Mouse (Mus musculus): ENCODE results near the gene Spata18. TPM values are rescaled to one million over a fixed set of nuclear protein-coding genes. Genes with fewer than 3 reads are reported as not detected.

Spata18 gene
- polyA plus RNA-seq, 1 experiment, result not detected

DNA sequence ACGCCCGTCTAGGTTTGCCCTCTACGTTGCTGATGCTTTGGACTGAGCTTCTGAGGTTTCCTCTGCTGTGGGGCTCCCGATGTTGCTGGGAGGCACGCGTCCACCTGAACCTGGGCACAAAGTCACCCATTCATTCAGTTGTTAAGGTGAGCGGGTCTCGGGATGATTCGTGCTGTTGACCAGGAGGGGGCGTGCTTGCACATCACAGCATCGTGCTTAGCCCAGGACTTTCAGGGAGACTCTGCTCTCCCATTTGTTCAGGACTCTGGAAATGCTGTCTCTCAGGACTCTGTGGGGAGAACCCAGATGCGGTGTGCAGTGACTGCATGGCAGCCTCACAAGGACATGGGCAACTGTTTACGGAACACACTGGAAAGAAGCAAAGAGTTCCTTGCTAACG is 53.1 kb downstream of the Spata18 start:
- 47% methylated on average over 14 of the region's 14 CpGs for WGBS

DNA sequence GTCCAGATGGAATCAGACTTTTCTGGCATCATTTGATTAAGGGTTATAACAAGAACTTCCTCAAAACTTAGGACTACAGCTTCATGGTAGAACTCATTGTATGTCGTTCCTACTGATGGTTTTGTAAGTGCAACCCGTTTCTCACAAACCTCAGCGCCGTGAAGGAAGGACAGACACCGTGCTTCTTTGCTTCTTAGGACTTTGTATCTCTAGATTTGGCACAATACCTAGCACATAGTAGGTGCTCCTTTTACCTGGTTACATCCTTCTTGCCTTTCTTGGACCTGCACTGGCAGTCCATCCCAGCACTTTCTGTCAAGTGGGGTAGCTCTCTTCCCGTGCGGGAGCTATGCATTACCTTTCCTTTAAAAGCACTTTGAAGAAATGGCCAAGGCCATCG is 53.6 kb downstream of the Spata18 start:
- no peak for DNase-seq (ENCODE audit: low read depth, low spot score)
- WGBS, result 87% methylated on average over 8 of the region's 8 CpGs

More for the DNA sequence above, 53.1 kb downstream of the Spata18 start:
- no peak for DNase-seq (ENCODE audit: low read depth, low spot score)

DNA sequence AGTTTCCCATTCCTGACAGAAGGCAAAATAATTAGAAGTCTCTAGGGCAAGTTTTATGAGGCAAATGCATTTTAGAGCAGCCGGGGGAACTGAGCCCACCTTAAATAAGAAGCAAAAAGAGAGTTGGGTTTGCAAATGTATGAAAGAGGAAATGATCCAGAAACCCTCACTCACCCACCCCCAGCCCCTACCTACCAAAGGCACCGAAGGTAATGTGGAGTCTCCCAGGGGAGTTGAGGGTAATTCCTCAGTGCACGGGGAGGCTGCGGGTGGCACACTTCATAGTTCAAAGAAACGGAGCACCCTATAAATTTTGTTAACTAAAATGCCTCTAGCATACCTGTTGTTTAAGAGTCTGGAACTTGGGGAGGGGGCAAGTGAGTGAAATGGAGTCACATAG is 54.1 kb downstream of the Spata18 start:
- WGBS, result 87% methylated on average over 5 of the region's 5 CpGs
- DNase-seq (ENCODE audit: low read depth, low spot score), result no peak

DNA sequence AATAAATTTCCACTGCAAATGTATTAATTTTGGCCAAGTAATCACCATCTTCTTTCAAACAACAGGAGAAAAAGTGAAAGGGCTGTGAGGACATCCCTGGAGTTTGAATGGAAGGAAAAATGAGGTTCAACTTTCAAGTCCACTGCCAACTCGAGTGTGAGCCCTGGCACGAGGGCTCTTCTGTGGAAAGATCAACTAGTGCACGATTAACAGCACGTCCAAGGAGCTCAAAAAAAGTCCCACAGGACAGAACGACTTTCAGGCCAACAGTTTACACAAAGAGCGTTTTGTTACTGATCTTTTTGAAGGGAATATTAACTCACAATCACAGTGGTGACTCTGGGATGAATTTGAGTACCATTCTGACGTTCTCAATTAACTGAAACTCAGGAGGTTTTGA is 61.7 kb downstream of the Spata18 start:
- no peak for DNase-seq (ENCODE audit: low read depth, low spot score)
- WGBS, result 63% methylated on average over 7 of the region's 7 CpGs

DNA sequence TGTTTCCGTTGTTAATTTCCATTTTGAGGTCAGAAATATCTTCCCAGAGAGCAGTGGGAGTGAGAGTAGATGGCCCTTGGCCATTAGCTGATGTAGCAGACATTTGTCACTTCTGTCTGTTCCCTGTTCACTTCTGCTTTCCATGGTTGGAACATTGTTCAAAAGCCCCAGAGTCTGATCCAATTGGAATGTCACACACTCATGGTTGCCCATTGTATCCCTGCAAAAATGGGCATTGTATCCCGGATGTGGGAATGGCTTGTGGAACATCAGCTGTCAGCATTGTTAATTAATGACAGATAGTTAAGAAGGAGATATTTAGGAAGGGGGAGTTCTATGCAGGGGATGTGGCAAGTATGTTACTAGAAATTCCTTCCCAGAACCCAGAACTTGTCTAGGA is 65.8 kb downstream of the Spata18 start:
- WGBS, result 65% methylated on average over 2 of the region's 2 CpGs
- no peak for DNase-seq (ENCODE audit: low read depth, low spot score)

DNA sequence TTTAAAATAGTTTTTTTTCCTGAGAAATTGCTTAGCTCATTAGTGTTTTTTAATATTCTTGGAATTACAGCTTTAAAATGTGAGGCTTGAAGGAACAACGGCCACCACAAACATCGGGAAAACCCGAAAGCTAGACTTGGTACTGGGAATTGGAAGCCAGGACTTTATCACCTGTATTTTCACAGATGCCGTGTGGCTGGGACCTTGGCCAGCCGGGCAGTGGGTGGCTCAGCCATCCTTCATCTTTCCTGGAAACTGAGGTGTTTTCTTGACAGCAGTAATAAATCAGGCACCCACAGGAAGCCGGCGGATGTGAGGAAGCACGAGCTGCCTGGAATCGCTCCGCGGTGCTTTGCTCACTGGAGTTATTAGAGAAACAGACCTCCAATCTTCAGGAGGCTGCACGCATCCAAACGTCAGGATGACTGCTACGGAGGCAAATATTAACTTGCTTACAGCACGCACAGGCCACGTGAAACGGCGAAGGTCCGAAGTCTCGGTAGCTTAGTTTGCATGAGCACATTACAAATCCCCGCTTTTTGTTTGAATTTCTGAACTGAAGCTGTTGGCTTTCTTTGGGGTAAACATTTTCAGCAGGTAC is 70.6 kb downstream of the Spata18 start:
- DNase-seq (ENCODE audit: low read depth, low spot score), result no peak
- WGBS, result 63% methylated on average over 21 of the region's 21 CpGs

DNA sequence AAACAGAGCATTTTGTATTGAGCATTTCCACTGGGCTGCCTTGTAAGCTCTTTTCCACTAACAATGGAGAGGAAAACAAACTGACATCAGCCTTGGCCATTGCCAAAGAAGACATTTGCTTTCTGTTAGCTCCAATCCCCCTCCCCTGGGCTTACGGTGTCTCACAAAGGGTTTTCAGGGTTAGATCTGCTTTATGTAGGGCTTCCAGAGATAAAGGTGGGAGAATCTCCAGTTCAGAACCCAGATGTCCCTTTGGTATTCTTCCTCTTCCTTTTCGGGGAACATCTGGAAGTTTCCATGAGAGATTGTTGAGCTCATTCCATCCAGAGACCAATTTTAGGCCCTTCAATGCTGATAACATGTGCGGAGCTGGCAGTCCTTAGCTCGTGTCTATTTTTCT is 74.8 kb downstream of the Spata18 start:
- WGBS, result 79% methylated on average over 4 of the region's 4 CpGs
- DNase-seq (ENCODE audit: low read depth, low spot score), result no peak

DNA sequence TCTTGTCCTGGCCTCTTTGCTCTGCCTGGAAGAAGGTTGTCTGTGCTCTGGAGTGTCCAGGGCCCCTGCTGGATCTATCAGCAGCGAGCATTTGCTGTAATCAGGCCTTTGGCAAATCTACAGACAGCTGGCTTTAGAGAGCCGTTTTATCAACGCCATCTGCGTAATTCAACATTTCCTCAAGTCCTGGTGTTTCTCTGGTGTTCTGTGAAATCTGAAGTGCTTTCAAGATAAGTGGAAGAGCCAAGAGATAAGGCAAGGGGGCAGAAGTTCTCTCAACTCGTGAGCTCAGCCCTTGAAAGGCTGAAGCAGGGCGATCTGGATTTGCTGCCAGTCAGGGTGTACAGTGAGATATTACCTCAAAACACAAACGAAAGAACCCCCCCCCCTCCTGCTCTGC is 77.5 kb downstream of the Spata18 start:
- WGBS, result 67% methylated on average over 7 of the region's 7 CpGs
- no peak for DNase-seq (ENCODE audit: low read depth, low spot score)

Other genes with a start within 250 kb of the Spata18 start
- gene Cwh43, start 245.3 kb upstream of the Spata18 start, polyA plus RNA-seq (2012; rRNA removed), result 0.32 and 0.36 TPM in 2 replicates
- 3.9 and 5.4 TPM in 2 replicates for gene Dcun1d4, start 170.4 kb upstream of the Spata18 start, polyA plus RNA-seq (2012; rRNA removed)
- 15.2 and 26.0 TPM in 2 replicates for gene Lrrc66, start 18.9 kb upstream of the Spata18 start, polyA plus RNA-seq (2012; rRNA removed)
- gene Sgcb, start 3.6 kb upstream of the Spata18 start, polyA plus RNA-seq (2012; rRNA removed), result 3.0 and 3.5 TPM in 2 replicates